Mouse (Mus musculus) liver, postnatal 0 days (tissue): ENCODE measurements around the gene Phyhd1.

Experiments used
- CTCF ChIP-seq: sonication (generic); IDR thresholded peaks from 2 replicates; pipeline ENCODE4 v1.5.1; 2016; ENCODE audit warnings: antibody characterized with exemption, low read depth
- EP300 ChIP-seq: IDR thresholded peaks from 2 replicates; pipeline ENCODE4 v1.6.1; 2016; ENCODE audit warnings: antibody characterized with exemption, low read depth, mild to moderate bottlenecking

GRCm38 (mm10) chr2:30311481-30311880, 45.5 kb downstream of the Phyhd1 start:
- no peak for TF ChIP-seq CTCF
- TF ChIP-seq EP300, result no peak
